In the genomic region with DNA sequence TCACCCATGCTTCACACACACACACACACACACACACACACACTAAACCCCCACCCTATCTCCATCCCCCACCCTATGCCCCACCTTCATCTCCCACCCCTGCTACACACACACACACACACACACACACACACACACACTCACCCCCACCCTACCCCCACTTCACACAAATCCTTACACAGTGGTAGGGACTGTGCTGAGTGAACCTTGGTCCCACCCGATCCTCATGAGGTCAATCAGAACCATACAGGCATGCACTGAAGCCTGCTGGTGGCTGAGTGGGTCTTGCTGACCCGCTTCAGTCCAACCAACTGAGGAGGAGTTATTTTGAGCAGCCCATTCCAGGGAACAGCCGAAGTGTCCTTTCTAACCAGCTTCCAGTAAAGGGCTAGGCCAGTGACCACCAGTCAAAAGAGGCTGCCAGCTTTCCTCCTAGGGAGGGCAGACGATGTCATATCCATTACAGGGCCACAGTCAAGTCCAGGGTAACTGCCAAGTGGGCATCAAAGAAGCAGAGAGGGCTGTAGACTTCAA, we compare ENCODE assay signal across 18 mouse cellular contexts. TPM values are rescaled to one million over a fixed set of nuclear protein-coding genes. Genes with fewer than 3 reads are reported as not detected.
DNase-seq lines count a peak whose midpoint lies in the region; ATAC-seq lines count a peak whose summit lies in the region.
"Had no signal": no experiment of that assay in that cellular context is flagged by ENCODE, and none has a peak within 500 bp of the region (broad histone marks: within the 10 kb centered on the region; RNA-seq: fewer than 3 reads in every experiment).

No protein-coding gene starts in this region.

- H3K4me3 ChIP-seq in forebrain, embryonic 13.5 days: no peak overlapping the region
- no peak overlapping the region for H3K4me3 ChIP-seq in forebrain, embryonic 12.5 days (replicated peaks)
- H3K4me3 ChIP-seq in kidney, embryonic 14.5 days (ENCODE audit: low read length): no peak overlapping the region
- no peak overlapping the region for H3K4me3 ChIP-seq in neural tube, embryonic 13.5 days
- no peak overlapping the region for H3K4me3 ChIP-seq in neural tube, embryonic 15.5 days (replicated peaks)
- H3K4me3 ChIP-seq: embryonic facial prominence, embryonic 13.5 days; heart, adult 2 months; megakaryocyte, embryonic 14.5 days; stomach, embryonic 15.5 days had no signal

- H3K9me3 ChIP-seq in forebrain, embryonic 13.5 days (replicated peaks): no peaks in the 10 kb centered on the region
- no peaks in the 10 kb centered on the region for H3K9me3 ChIP-seq in forebrain, embryonic 12.5 days
- no peaks in the 10 kb centered on the region for H3K9me3 ChIP-seq in kidney, embryonic 14.5 days (ENCODE audit: control insufficient read depth, low read length)
- H3K9me3 ChIP-seq in neural tube, embryonic 13.5 days: no peaks in the 10 kb centered on the region
- no peaks in the 10 kb centered on the region for H3K9me3 ChIP-seq in neural tube, embryonic 15.5 days (replicated peaks)
- H3K9me3 ChIP-seq: embryonic facial prominence, embryonic 13.5 days; megakaryocyte, embryonic 14.5 days; stomach, embryonic 15.5 days had no signal

- H3K4me2 ChIP-seq in forebrain, embryonic 13.5 days: no peak overlapping the region
- H3K4me2 ChIP-seq in forebrain, embryonic 12.5 days: no peak overlapping the region
- H3K4me2 ChIP-seq in kidney, embryonic 14.5 days (replicated peaks; ENCODE audit: low read depth, low read length): no peak overlapping the region
- no peak overlapping the region for H3K4me2 ChIP-seq in neural tube, embryonic 13.5 days
- no peak overlapping the region for H3K4me2 ChIP-seq in neural tube, embryonic 15.5 days
- H3K4me2 ChIP-seq: embryonic facial prominence, embryonic 13.5 days; liver, embryonic 11.5 days; stomach, embryonic 15.5 days had no signal

- no peaks in the 10 kb centered on the region for H3K4me1 ChIP-seq in forebrain, embryonic 13.5 days
- no peaks in the 10 kb centered on the region for H3K4me1 ChIP-seq in forebrain, embryonic 12.5 days
- no peaks in the 10 kb centered on the region for H3K4me1 ChIP-seq in kidney, embryonic 14.5 days (ENCODE audit: control insufficient read depth, insufficient read depth, low read length)
- 0 out of 2 replicates have a peak, but pooled peaks cover 3% of the 10 kb centered on the region for H3K4me1 ChIP-seq in neural tube, embryonic 13.5 days (replicated peaks)
- H3K4me1 ChIP-seq in neural tube, embryonic 15.5 days: peaks cover 4% of the 10 kb centered on the region; the same call in 1 of the 2 replicates
- H3K4me1 ChIP-seq: megakaryocyte, embryonic 14.5 days; stomach, embryonic 15.5 days had no signal

- no peaks in the 10 kb centered on the region for H3K36me3 ChIP-seq in forebrain, embryonic 13.5 days (ENCODE audit: poor library complexity, severe bottlenecking)
- no peaks in the 10 kb centered on the region for H3K36me3 ChIP-seq in forebrain, embryonic 12.5 days (replicated peaks)
- no peaks in the 10 kb centered on the region for H3K36me3 ChIP-seq in kidney, embryonic 14.5 days (ENCODE audit: control insufficient read depth, insufficient read depth, low read length)
- H3K36me3 ChIP-seq in neural tube, embryonic 13.5 days: no peaks in the 10 kb centered on the region
- no peaks in the 10 kb centered on the region for H3K36me3 ChIP-seq in neural tube, embryonic 15.5 days
- H3K36me3 ChIP-seq: embryonic facial prominence, embryonic 13.5 days; stomach, embryonic 15.5 days had no signal

- 79% methylated on average over 4 of the region's 4 CpGs for WGBS in forebrain, embryonic 13.5 days
- WGBS in forebrain, embryonic 12.5 days: 81% methylated on average over 4 of the region's 4 CpGs
- 80% methylated on average over 4 of the region's 4 CpGs for WGBS in kidney, embryonic 14.5 days
- WGBS in neural tube, embryonic 13.5 days: 89% methylated on average over 4 of the region's 4 CpGs
- 76% methylated on average over 4 of the region's 4 CpGs for WGBS in neural tube, embryonic 15.5 days

- DNase-seq in kidney, postnatal 4 days: no peak
- no peak for DNase-seq in right cerebral cortex, adult 2 months (ENCODE audit: low spot score in 2 of 2)
- DNase-seq: cerebellum, postnatal 14 days; heart, adult 2 months; kidney, postnatal 25 days; thymus, postnatal 36 days had no signal

- no peak overlapping the region for H3K27ac ChIP-seq in forebrain, embryonic 13.5 days
- H3K27ac ChIP-seq in forebrain, embryonic 12.5 days: no peak overlapping the region
- no peak overlapping the region for H3K27ac ChIP-seq in kidney, embryonic 14.5 days (ENCODE audit: low read depth, low read length)
- H3K27ac ChIP-seq in neural tube, embryonic 13.5 days (replicated peaks): no peak overlapping the region
- H3K27ac ChIP-seq in neural tube, embryonic 15.5 days (replicated peaks): no peak overlapping the region
- H3K27ac ChIP-seq: embryonic facial prominence, embryonic 13.5 days; heart, adult 2 months; stomach, embryonic 15.5 days had no signal

- H3K9ac ChIP-seq in forebrain, embryonic 13.5 days: no peak overlapping the region
- no peak overlapping the region for H3K9ac ChIP-seq in forebrain, embryonic 12.5 days
- no peak overlapping the region for H3K9ac ChIP-seq in kidney, embryonic 14.5 days (ENCODE audit: low read depth, low read length)
- no peak overlapping the region for H3K9ac ChIP-seq in neural tube, embryonic 13.5 days
- no peak overlapping the region for H3K9ac ChIP-seq in neural tube, embryonic 15.5 days (replicated peaks)
- H3K9ac ChIP-seq: embryonic facial prominence, embryonic 13.5 days; stomach, embryonic 15.5 days had no signal

- ATAC-seq in forebrain, embryonic 13.5 days: 0 out of 2 replicates have a peak, but pooled peaks have one; percentile 27
- no peak for ATAC-seq in forebrain, embryonic 12.5 days (ENCODE audit: low FRiP score)
- ATAC-seq in kidney, embryonic 14.5 days (ENCODE audit: low FRiP score, low TSS enrichment): peak; percentile 64
- peak; percentile 23 for ATAC-seq in neural tube, embryonic 13.5 days (ENCODE audit: low read depth)
- no peak for ATAC-seq in neural tube, embryonic 15.5 days (ENCODE audit: low FRiP score)
- ATAC-seq: inflammation-experienced regulatory T-cells, adult 6 months had no signal

- no peaks in the 10 kb centered on the region for H3K27me3 ChIP-seq in forebrain, embryonic 13.5 days
- H3K27me3 ChIP-seq in forebrain, embryonic 12.5 days: peaks cover 8% of the 10 kb centered on the region
- no peaks in the 10 kb centered on the region for H3K27me3 ChIP-seq in kidney, embryonic 14.5 days (ENCODE audit: control insufficient read depth, insufficient read depth, low read length)
- H3K27me3 ChIP-seq in neural tube, embryonic 13.5 days: no peaks in the 10 kb centered on the region
- no peaks in the 10 kb centered on the region for H3K27me3 ChIP-seq in neural tube, embryonic 15.5 days (replicated peaks)
- H3K27me3 ChIP-seq: embryonic facial prominence, embryonic 13.5 days; megakaryocyte, embryonic 14.5 days; stomach, embryonic 15.5 days had no signal

RNA-seq across cellular contexts. Expression of gene Mepe, which starts 3.3 kb away (rescaled TPM):
- not detected in 2 replicates for polyA plus RNA-seq in forebrain, embryonic 13.5 days (2015; fragmentation: Nextera tagmentation; extraction: Ambion mirVana)
- not detected in 2 replicates for polyA plus RNA-seq in forebrain, embryonic 12.5 days (2016; fragmentation: Nextera tagmentation; extraction: Ambion mirVana)
- polyA plus RNA-seq in kidney, embryonic 14.5 days (2014; fragmentation: Nextera tagmentation; extraction: Ambion mirVana): not detected in 2 replicates
- polyA plus RNA-seq in neural tube, embryonic 13.5 days (2015; fragmentation: Nextera tagmentation; extraction: Ambion mirVana): not detected in 2 replicates
- polyA plus RNA-seq in neural tube, embryonic 15.5 days (2015; fragmentation: Nextera tagmentation; extraction: Ambion mirVana): not detected in 2 replicates
- polyA plus RNA-seq: embryonic facial prominence, embryonic 13.5 days; heart, adult 2 months; heart, postnatal 0 days; inflammation-experienced regulatory T-cells, adult 6 months; liver, embryonic 11.5 days; lung, embryonic 16.5 days; stomach, embryonic 15.5 days had no signal

RNA-seq across cellular contexts. Expression of gene Ibsp, which starts 29.4 kb away (rescaled TPM):
- polyA plus RNA-seq in forebrain, embryonic 13.5 days (2015; fragmentation: Nextera tagmentation; extraction: Ambion mirVana): 0.28 TPM in 2 replicates
- 0.13 TPM in 1 of 2 replicates, not detected in the other for polyA plus RNA-seq in forebrain, embryonic 12.5 days (2016; fragmentation: Nextera tagmentation; extraction: Ambion mirVana)
- polyA plus RNA-seq in kidney, embryonic 14.5 days (2014; fragmentation: Nextera tagmentation; extraction: Ambion mirVana): not detected in 2 replicates
- 0.21 and 1.6 TPM in 2 replicates for polyA plus RNA-seq in neural tube, embryonic 13.5 days (2015; fragmentation: Nextera tagmentation; extraction: Ambion mirVana)
- polyA plus RNA-seq in neural tube, embryonic 15.5 days (2015; fragmentation: Nextera tagmentation; extraction: Ambion mirVana): 13.7 and 24.2 TPM in 2 replicates
- polyA plus RNA-seq: heart, postnatal 0 days; inflammation-experienced regulatory T-cells, adult 6 months; liver, embryonic 11.5 days had no signal

Comparison
In these comparisons a context has a peak if more than half of its experiments do, and no peak if none do; other contexts are left out.
1. ATAC-seq: peak in forebrain, embryonic 13.5 days (single experiment), kidney, embryonic 14.5 days (single experiment) and neural tube, embryonic 13.5 days (single experiment); none in forebrain, embryonic 12.5 days (single experiment) and neural tube, embryonic 15.5 days (single experiment).